13 mouse cellular contexts compared by ENCODE assay signal in genomic region chr2:7060490-7061105, GRCm38 (mm10).
DNase-seq lines count a peak whose midpoint lies in the region; ATAC-seq and TF ChIP-seq lines count a peak whose summit lies in the region.
"Had no signal": no experiment of that assay in that cellular context is flagged by ENCODE, and none has a peak within 500 bp of the region (broad histone marks: within the 10 kb centered on the region; RNA-seq: fewer than 3 reads in every experiment).

No protein-coding gene starts in this region.

- peaks cover 10% of the 10 kb centered on the region for H3K4me1 ChIP-seq in lung, adult 2 months (ENCODE audit: control insufficient read depth, insufficient read depth, low read length)
- peaks cover 63% of the 10 kb centered on the region for H3K4me1 ChIP-seq in heart, embryonic 13.5 days
- no peaks in the 10 kb centered on the region for H3K4me1 ChIP-seq in hindbrain, embryonic 11.5 days (replicated peaks; ENCODE audit: control insufficient read depth, insufficient read depth, low read length)
- H3K4me1 ChIP-seq: liver, embryonic 12.5 days had no signal

- H3K27me3 ChIP-seq in heart, embryonic 13.5 days (replicated peaks): no peaks in the 10 kb centered on the region
- H3K27me3 ChIP-seq in hindbrain, embryonic 11.5 days (ENCODE audit: control insufficient read depth, insufficient read depth, low read length): no peaks in the 10 kb centered on the region
- H3K27me3 ChIP-seq: forebrain, embryonic 12.5 days; liver, embryonic 12.5 days; midbrain, embryonic 12.5 days had no signal

- peak overlapping the region; percentile 72 for H3K27ac ChIP-seq in gastrocnemius, adult 2 months
- peak overlapping the region; percentile 20; the same call in 1 of the 2 replicates for H3K27ac ChIP-seq in heart, embryonic 13.5 days (replicated peaks)
- H3K27ac ChIP-seq in hindbrain, embryonic 11.5 days (ENCODE audit: low read depth, low read length): no peak overlapping the region
- H3K27ac ChIP-seq: forebrain, embryonic 12.5 days; liver, embryonic 12.5 days; midbrain, embryonic 12.5 days had no signal

- no peak for TF ChIP-seq CTCF in gastrocnemius, adult 2 months (IDR thresholded peaks at IDR 0.05)
- TF ChIP-seq CTCF in lung, adult 2 months (IDR thresholded peaks at IDR 0.05; ENCODE audit: insufficient read depth, low read length): no peak

- no peaks in the 10 kb centered on the region for H3K36me3 ChIP-seq in heart, embryonic 13.5 days
- no peaks in the 10 kb centered on the region for H3K36me3 ChIP-seq in hindbrain, embryonic 11.5 days (ENCODE audit: control insufficient read depth, insufficient read depth, low read length)
- H3K36me3 ChIP-seq: forebrain, embryonic 12.5 days; liver, embryonic 12.5 days; midbrain, embryonic 12.5 days had no signal

- peak overlapping the region; percentile 7; the same call in 1 of the 2 replicates for H3K4me3 ChIP-seq in gastrocnemius, adult 2 months
- no peak overlapping the region for H3K4me3 ChIP-seq in lung, adult 2 months (replicated peaks; ENCODE audit: extremely low read depth, low read depth, low read length)
- no peak overlapping the region for H3K4me3 ChIP-seq in heart, embryonic 13.5 days
- no peak overlapping the region for H3K4me3 ChIP-seq in hindbrain, embryonic 11.5 days (ENCODE audit: low read depth, low read length)
- H3K4me3 ChIP-seq: forebrain, embryonic 12.5 days; liver, embryonic 12.5 days; midbrain, embryonic 12.5 days had no signal

- TF ChIP-seq POLR2A in lung, adult 2 months (IDR thresholded peaks at IDR 0.05; ENCODE audit: borderline replicate concordance, extremely low read depth, low read depth, low read length): no peak

- H3K4me2 ChIP-seq in heart, embryonic 13.5 days: no peak overlapping the region
- H3K4me2 ChIP-seq in hindbrain, embryonic 11.5 days (replicated peaks; ENCODE audit: low read depth, low read length): no peak overlapping the region
- H3K4me2 ChIP-seq: forebrain, embryonic 12.5 days; liver, embryonic 12.5 days; midbrain, embryonic 12.5 days had no signal

- H3K9me3 ChIP-seq in heart, embryonic 13.5 days: no peaks in the 10 kb centered on the region
- no peaks in the 10 kb centered on the region for H3K9me3 ChIP-seq in hindbrain, embryonic 11.5 days (ENCODE audit: control insufficient read depth, low read length)
- H3K9me3 ChIP-seq: forebrain, embryonic 12.5 days; liver, embryonic 12.5 days; midbrain, embryonic 12.5 days had no signal

- intact Hi-C loops in gastrocnemius, adult 2 months (cut with DNase I): no loop called here

- H3K9ac ChIP-seq in heart, embryonic 13.5 days: no peak overlapping the region
- H3K9ac ChIP-seq in hindbrain, embryonic 11.5 days (ENCODE audit: low read depth, low read length): no peak overlapping the region
- H3K9ac ChIP-seq: forebrain, embryonic 12.5 days; liver, embryonic 12.5 days; midbrain, embryonic 12.5 days had no signal

- DNase-seq in gastrocnemius, adult 2 months: peak; percentile 49
- no peak for DNase-seq in gastrocnemius, postnatal 10 days
- DNase-seq in lung, adult 18-20 months: peak; percentile 43 to 61
- DNase-seq in lung, adult 2 months: no peak
- DNase-seq in skeletal muscle tissue, adult 2 months (ENCODE audit: low read depth, low spot score): peak; percentile 77
- no peak for DNase-seq in layer of hippocampus, postnatal 36 days
- no peak for DNase-seq in hindbrain, embryonic 11.5 days (ENCODE audit: low spot score)
- DNase-seq: embryo, embryonic 11 days had no signal

- 48% methylated on average over 7 of the region's 7 CpGs for WGBS in lung, adult 2 months
- WGBS in heart, embryonic 13.5 days: 72% methylated on average over 7 of the region's 7 CpGs
- WGBS in hindbrain, embryonic 11.5 days: 83% methylated on average over 7 of the region's 7 CpGs

- ATAC-seq in heart, embryonic 13.5 days (ENCODE audit: extremely low read depth, insufficient number of reproducible peaks, low FRiP score, low TSS enrichment): no peak
- ATAC-seq in hindbrain, embryonic 11.5 days (ENCODE audit: low FRiP score): no peak
- ATAC-seq: intestine, postnatal 0 days; liver, embryonic 12.5 days had no signal

Comparison
In these comparisons a context has a peak if more than half of its experiments do, and no peak if none do; other contexts are left out.
1. DNase-seq: peak in gastrocnemius, adult 2 months (single experiment), lung, adult 18-20 months (2 of 2) and skeletal muscle tissue, adult 2 months (single experiment); none in gastrocnemius, postnatal 10 days (single experiment), lung, adult 2 months (single experiment), layer of hippocampus, postnatal 36 days (0 of 2) and hindbrain, embryonic 11.5 days (single experiment).